Mouse (Mus musculus): ENCODE measurements at regions not wholly inside any gene's neighbourhood (a gene's known extent, or its start where the extent isn't known, plus 50 kb on each side); places are given as distances from the start of the nearest gene placed in this dataset.

- TF ChIP-seq CTCF (IDR thresholded peaks at IDR 0.05; ENCODE audit: low read depth, low read length) (no peak), POLR2A (IDR thresholded peaks at IDR 0.05; ENCODE audit: extremely low read depth, insufficient read depth, low read length) (no peak)
Observed at GRCm38 (mm10) chr4:31319269-31319668, 644.6 kb upstream of the Map3k7 start.
